Mouse (Mus musculus) CH12.LX (cell line): Measurements from ENCODE around the gene Ikzf5.

Experiments used
- CTCF ChIP-seq, 2 experiments: IDR thresholded peaks in 1 of 2; conservative IDR thresholded peaks in 1 of 2; 2 replicates each; pipeline ENCODE4 v1.5.1; 2011 to 2012; ENCODE audit warnings: low read depth in 2 of 2, low read length in 2 of 2, improper control_type of control experiment in 1 of 2, inconsistent platforms in 1 of 2, mild to moderate bottlenecking in 1 of 2, moderate library complexity in 1 of 2
- ELF1 ChIP-seq: IDR thresholded peaks from 2 replicates; pipeline ENCODE4 v1.6.1; 2014; ENCODE audit warnings: low read depth, mild to moderate bottlenecking, inconsistent platforms, low read length, improper control_type of control experiment
- EP300 ChIP-seq: IDR thresholded peaks from 2 replicates; pipeline ENCODE4 v1.6.1; 2011; ENCODE audit warnings: low read length, improper control_type of control experiment
- GABPA ChIP-seq: IDR thresholded peaks from 2 replicates; pipeline ENCODE4 v1.6.1; 2012; ENCODE audit warnings: low read depth, low read length, improper control_type of control experiment, inconsistent platforms; ENCODE audit not compliant: insufficient replicate concordance
- JUN ChIP-seq: IDR thresholded peaks from 2 replicates; pipeline ENCODE4 v1.6.1; 2011; ENCODE audit warnings: low read depth, mild to moderate bottlenecking, low read length, improper control_type of control experiment, moderate library complexity; ENCODE audit not compliant: insufficient read depth
- MAX ChIP-seq: IDR thresholded peaks from 2 replicates; pipeline ENCODE4 v1.6.1; 2011; ENCODE audit warnings: low read length, improper control_type of control experiment
- POLR2A ChIP-seq: IDR thresholded peaks from 2 replicates; pipeline ENCODE4 v1.6.1; 2011; ENCODE audit warnings: low read depth, mild to moderate bottlenecking, improper control_type of control experiment, low read length
- TCF12 ChIP-seq: IDR thresholded peaks from 2 replicates; pipeline ENCODE4 v1.6.1; 2014; ENCODE audit warnings: low read depth, mild to moderate bottlenecking, inconsistent platforms, low read length, improper control_type of control experiment
- ZNF384 ChIP-seq: IDR thresholded peaks from 2 replicates; pipeline ENCODE4 v1.6.1; 2012; ENCODE audit warnings: low read depth, low read length, improper control_type of control experiment, inconsistent platforms

DNA sequence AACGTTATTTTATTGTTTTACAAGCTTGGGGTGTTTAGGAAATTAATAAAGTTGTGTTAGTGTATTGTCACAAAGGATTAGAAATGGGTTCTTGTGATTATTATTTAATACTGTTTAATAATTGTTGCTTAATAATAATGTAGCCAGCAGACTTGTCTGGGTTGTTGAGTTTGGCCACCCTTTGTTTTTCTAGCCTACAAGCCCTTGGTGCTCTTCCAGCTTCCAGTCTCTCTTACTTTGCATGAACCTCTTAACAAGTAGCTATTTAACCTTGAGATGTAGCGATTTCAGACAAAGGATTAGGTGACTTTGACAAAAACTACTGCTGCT, 1.6 kb upstream of the Ikzf5 start:
- no peak for TF ChIP-seq ZNF384
- TF ChIP-seq TCF12: no peak
- no peak for TF ChIP-seq CTCF (conservative IDR thresholded peaks at IDR 0.05 in 1 of 2, IDR thresholded peaks at IDR 0.05 in 1 of 2; ENCODE audit: low read depth in 2 of 2, low read length in 2 of 2)
- no peak for TF ChIP-seq EP300
- no peak for TF ChIP-seq POLR2A
- TF ChIP-seq GABPA: no peak
- no peak for TF ChIP-seq MAX
- no peak for TF ChIP-seq JUN
- no peak for TF ChIP-seq ELF1
